Mouse (Mus musculus) bone marrow macrophage, adult 2 months (primary cell): ENCODE results near the gene Faf1.

Experiments
- CTCF ChIP-seq: IDR thresholded peaks from 2 replicates; pipeline ENCODE4 v1.5.1; 2012; ENCODE audit warnings: low read depth, mild to moderate bottlenecking, low read length, moderate library complexity
- POLR2A ChIP-seq: IDR thresholded peaks from 2 replicates; pipeline ENCODE4 v1.6.1; 2012; ENCODE audit warnings: mild to moderate bottlenecking, low read depth, low read length, borderline replicate concordance

DNA sequence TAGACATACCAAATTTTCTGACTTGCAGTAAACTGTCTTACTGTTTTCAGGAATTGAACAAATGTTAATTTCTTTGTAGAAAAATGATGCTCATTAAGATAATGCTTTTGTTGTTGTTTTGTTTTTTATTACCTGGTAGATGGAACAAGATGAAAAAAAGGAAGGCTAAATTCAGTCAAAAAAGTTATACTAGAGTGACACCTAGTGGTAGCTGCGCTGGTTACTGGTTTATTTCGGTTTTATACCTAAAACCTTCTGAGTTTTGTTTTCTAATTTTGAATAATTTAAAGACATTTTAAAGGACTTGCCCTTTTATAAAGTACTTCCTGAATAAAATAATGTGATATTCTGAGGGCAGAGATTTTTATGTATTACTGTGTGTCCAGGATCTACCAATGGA is 52.9 kb downstream of the Faf1 start:
- TF ChIP-seq POLR2A (no peak), CTCF (no peak)
